In the genomic region with DNA sequence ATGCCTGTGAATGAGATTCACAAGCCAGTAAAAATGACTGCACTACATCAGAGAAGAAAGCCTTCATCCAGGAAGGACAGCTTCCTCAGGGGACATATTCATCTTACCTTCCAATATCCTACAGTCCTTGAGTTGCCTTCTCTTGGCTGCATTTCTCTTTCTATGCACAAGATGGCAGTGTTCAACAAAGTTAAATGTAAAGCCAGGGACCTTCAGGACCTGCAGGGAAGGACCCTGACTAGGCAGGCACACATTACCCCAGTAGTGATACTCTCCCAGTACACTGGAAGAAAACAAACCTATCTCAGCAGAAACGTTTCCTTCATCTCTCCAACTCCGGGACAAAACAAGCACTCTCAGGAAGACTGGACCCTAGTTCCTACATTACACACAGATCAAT, we compare ENCODE assay signal across 9 mouse cellular contexts. TPM values are rescaled to one million over a fixed set of nuclear protein-coding genes. Genes with fewer than 3 reads are reported as not detected.
DNase-seq lines count a peak whose midpoint lies in the region; ATAC-seq and TF ChIP-seq lines count a peak whose summit lies in the region.
"Had no signal": no experiment of that assay in that cellular context is flagged by ENCODE, and none has a peak within 500 bp of the region (broad histone marks: within the 10 kb centered on the region; RNA-seq: fewer than 3 reads in every experiment).

No protein-coding gene starts in this region.

- no peaks in the 10 kb centered on the region for H3K27me3 ChIP-seq in limb, embryonic 11.5 days (ENCODE audit: control insufficient read depth, insufficient read depth, low read length)
- H3K27me3 ChIP-seq in limb, embryonic 10.5 days (ENCODE audit: low read depth, poor library complexity, severe bottlenecking) = no peaks in the 10 kb centered on the region
- no peaks in the 10 kb centered on the region for H3K27me3 ChIP-seq in cerebellum, adult 2 months (ENCODE audit: control insufficient read depth, insufficient read depth, low read length)
- no peaks in the 10 kb centered on the region for H3K27me3 ChIP-seq in neural tube, embryonic 14.5 days (ENCODE audit: control insufficient read depth, insufficient read depth, low read length)
- H3K27me3 ChIP-seq: midbrain, embryonic 12.5 days had no signal

- 26% methylated on average over 2 of the region's 2 CpGs for WGBS in limb, embryonic 11.5 days
- 29% methylated on average over 2 of the region's 2 CpGs for WGBS in limb, embryonic 10.5 days
- WGBS in cerebellum, adult 2 months = 32% methylated on average over 2 of the region's 2 CpGs
- 21% methylated on average over 2 of the region's 2 CpGs for WGBS in neural tube, embryonic 14.5 days

- H3K4me1 ChIP-seq in limb, embryonic 11.5 days (ENCODE audit: control insufficient read depth, insufficient read depth, low read length) = no peaks in the 10 kb centered on the region
- H3K4me1 ChIP-seq in limb, embryonic 10.5 days = no peaks in the 10 kb centered on the region
- H3K4me1 ChIP-seq in cerebellum, adult 2 months (ENCODE audit: control insufficient read depth, insufficient read depth, low read length) = no peaks in the 10 kb centered on the region
- H3K4me1 ChIP-seq in neural tube, embryonic 14.5 days (ENCODE audit: control insufficient read depth, insufficient read depth, low read length) = no peaks in the 10 kb centered on the region
- H3K4me1 ChIP-seq: midbrain, embryonic 12.5 days had no signal

- no peak overlapping the region for H3K27ac ChIP-seq in limb, embryonic 11.5 days (replicated peaks; ENCODE audit: low read depth, low read length)
- H3K27ac ChIP-seq in limb, embryonic 10.5 days = no peak overlapping the region
- H3K27ac ChIP-seq in cerebellum, adult 2 months (ENCODE audit: insufficient read depth, low read length) = no peak overlapping the region
- no peak overlapping the region for H3K27ac ChIP-seq in left cerebral cortex, adult 2 months
- H3K27ac ChIP-seq in neural tube, embryonic 14.5 days (ENCODE audit: low read depth, low read length) = no peak overlapping the region
- H3K27ac ChIP-seq: midbrain, embryonic 12.5 days had no signal

- no peak overlapping the region for H3K4me2 ChIP-seq in limb, embryonic 11.5 days (ENCODE audit: low read depth, severe bottlenecking)
- no peak overlapping the region for H3K4me2 ChIP-seq in neural tube, embryonic 14.5 days (ENCODE audit: low read depth, low read length)
- H3K4me2 ChIP-seq: midbrain, embryonic 12.5 days had no signal

- H3K9ac ChIP-seq in limb, embryonic 11.5 days (ENCODE audit: low read length) = no peak overlapping the region
- H3K9ac ChIP-seq in neural tube, embryonic 14.5 days (replicated peaks; ENCODE audit: low read depth, low read length) = no peak overlapping the region
- H3K9ac ChIP-seq: midbrain, embryonic 12.5 days had no signal

- no peak for ATAC-seq in limb, embryonic 11.5 days (ENCODE audit: insufficient number of reproducible peaks, low FRiP score, low TSS enrichment, low read depth)
- ATAC-seq in neural tube, embryonic 14.5 days (ENCODE audit: low read depth) = peak; percentile 83; the same call in 1 of the 2 replicates

- H3K4me3 ChIP-seq in limb, embryonic 11.5 days (ENCODE audit: low read depth, low read length) = no peak overlapping the region
- H3K4me3 ChIP-seq in limb, embryonic 10.5 days = no peak overlapping the region
- no peak overlapping the region for H3K4me3 ChIP-seq in cerebellum, adult 2 months (replicated peaks; ENCODE audit: insufficient read depth, low read depth, low read length)
- no peak overlapping the region for H3K4me3 ChIP-seq in left cerebral cortex, adult 2 months
- no peak overlapping the region for H3K4me3 ChIP-seq in neural tube, embryonic 14.5 days (ENCODE audit: low read depth, low read length)
- H3K4me3 ChIP-seq: midbrain, embryonic 12.5 days had no signal

- H3K36me3 ChIP-seq in limb, embryonic 11.5 days (ENCODE audit: control insufficient read depth, insufficient read depth, low read length) = no peaks in the 10 kb centered on the region
- no peaks in the 10 kb centered on the region for H3K36me3 ChIP-seq in limb, embryonic 10.5 days
- no peaks in the 10 kb centered on the region for H3K36me3 ChIP-seq in neural tube, embryonic 14.5 days (ENCODE audit: control insufficient read depth, insufficient read depth, low read length)
- H3K36me3 ChIP-seq: midbrain, embryonic 12.5 days had no signal

- peak; percentile 37 for DNase-seq in limb, embryonic 11.5 days (ENCODE audit: low spot score)
- no peak for DNase-seq in limb, embryonic 10.5 days (ENCODE audit: low spot score)
- peak; percentile 81 for DNase-seq in MN1 (ENCODE audit: low spot score)
- peak; percentile 11 to 46 for DNase-seq in cerebellum, adult 2 months
- DNase-seq in heart, postnatal 4 days = peak; percentile 50
- DNase-seq in left cerebral cortex, adult 2 months (ENCODE audit: extremely low spot score in 1 of 2, low spot score in 2 of 2) = peak; percentile 36 to 40
- DNase-seq in gastrocnemius, postnatal 36 days = no peak

- intact Hi-C loops in left cerebral cortex, adult 2 months (cut with DNase I) = loop anchor here (2.0 kb wide), 3 partner anchors 17 to 501 kb away; a partner anchor contains a TSS
- intact Hi-C loops in gastrocnemius, postnatal 36 days (cut with DNase I) = loop anchor here (2.0 kb wide), 1 partner anchor 15 kb away; no protein-coding TSS in a partner anchor

- H3K9me3 ChIP-seq in limb, embryonic 11.5 days (ENCODE audit: control insufficient read depth, low read length) = no peaks in the 10 kb centered on the region
- H3K9me3 ChIP-seq in limb, embryonic 10.5 days (replicated peaks) = no peaks in the 10 kb centered on the region
- H3K9me3 ChIP-seq in neural tube, embryonic 14.5 days (ENCODE audit: control insufficient read depth, low read length) = no peaks in the 10 kb centered on the region
- H3K9me3 ChIP-seq: midbrain, embryonic 12.5 days had no signal

- TF ChIP-seq POLR2A in cerebellum, adult 2 months (IDR thresholded peaks at IDR 0.05; ENCODE audit: borderline replicate concordance, insufficient read depth, low read length) = no peak

- peak; percentile 70 for TF ChIP-seq CTCF in cerebellum, adult 2 months (IDR thresholded peaks at IDR 0.05; ENCODE audit: borderline replicate concordance, insufficient read depth, low read depth, low read length)
- TF ChIP-seq CTCF in left cerebral cortex, adult 2 months (IDR thresholded peaks at IDR 0.05) = peak; percentile 82

RNA-seq across cellular contexts. Expression of a gene that starts 38.4 kb away (rescaled TPM):
- 37.2 and 38.2 TPM in 2 replicates for polyA plus RNA-seq in limb, embryonic 11.5 days (2014; fragmentation: Nextera tagmentation; extraction: Ambion mirVana)
- 15.2 and 26.7 TPM in 2 replicates for polyA plus RNA-seq in limb, embryonic 10.5 days (2016; fragmentation: Nextera tagmentation; extraction: Ambion mirVana)
- 93.3 and 105 TPM in 2 replicates for polyA plus RNA-seq in cerebellum, adult 2 months (2012; rRNA removed)
- total RNA-seq in heart, postnatal 4 days (2021) = 10 to 100 TPM; 36.3 to 38.4 TPM
- 10 to 100 TPM; 80.4 to 92.3 TPM for total RNA-seq in left cerebral cortex, adult 2 months (2021)
- 125 and 131 TPM in 2 replicates for polyA plus RNA-seq in neural tube, embryonic 14.5 days (2014; fragmentation: Nextera tagmentation; extraction: Ambion mirVana)
- total RNA-seq in gastrocnemius, postnatal 36 days (2021) = 10 to 100 TPM; 29.2 to 31.6 TPM

Comparison
In these comparisons a context has a peak if more than half of its experiments do, and no peak if none do; other contexts are left out.
1. DNase-seq: peak in limb, embryonic 11.5 days (single experiment), MN1 (single experiment), cerebellum, adult 2 months (2 of 2), heart, postnatal 4 days (single experiment) and left cerebral cortex, adult 2 months (2 of 2); none in limb, embryonic 10.5 days (single experiment) and gastrocnemius, postnatal 36 days (0 of 2).